Mouse (Mus musculus) cerebellum, adult 2 months (tissue): Measurements from ENCODE around the gene 4931428F04Rik.

Experiments used
- CTCF ChIP-seq: fragments of 200-500 bp; IDR thresholded peaks from 2 replicates; pipeline ENCODE4 v1.5.1; 2011; ENCODE audit warnings: low read depth, mild to moderate bottlenecking, control low read depth, low read length, moderate library complexity, borderline replicate concordance; ENCODE audit not compliant: insufficient read depth
- POLR2A ChIP-seq: fragments of 200-500 bp; IDR thresholded peaks from 2 replicates; pipeline ENCODE4 v1.6.1; 2011; ENCODE audit warnings: low read length, control low read depth, borderline replicate concordance; ENCODE audit not compliant: insufficient read depth

- TF ChIP-seq POLR2A = no peak
- TF ChIP-seq CTCF = no peak
These were observed 24.5 kb downstream of the 4931428F04Rik start for GRCm38 (mm10) chr8:105265128-105265527.
